Mouse (Mus musculus) splenic B cell, adult 2 months (primary cell): ENCODE results near the gene Gm17018.

Experiments used
- DNase-seq: peaks from one replicate; pipeline ENCODE4 v3.0.0-alpha.2; 2011; ENCODE audit warnings: low read depth, low spot score
- H3K27me3 ChIP-seq: 2 replicates; pipeline ENCODE4 v1.6.1; 2012; ENCODE audit warnings: mild to moderate bottlenecking, low read length, moderate library complexity, mixed read lengths; ENCODE audit not compliant: control insufficient read depth, poor library complexity, insufficient read depth, severe bottlenecking
- H3K36me3 ChIP-seq: 2 replicates; pipeline ENCODE4 v1.6.1; 2012; ENCODE audit warnings: mild to moderate bottlenecking, low read length, moderate library complexity, mixed read lengths; ENCODE audit not compliant: control insufficient read depth, poor library complexity, insufficient read depth, severe bottlenecking

Gm17018 gene

DNA sequence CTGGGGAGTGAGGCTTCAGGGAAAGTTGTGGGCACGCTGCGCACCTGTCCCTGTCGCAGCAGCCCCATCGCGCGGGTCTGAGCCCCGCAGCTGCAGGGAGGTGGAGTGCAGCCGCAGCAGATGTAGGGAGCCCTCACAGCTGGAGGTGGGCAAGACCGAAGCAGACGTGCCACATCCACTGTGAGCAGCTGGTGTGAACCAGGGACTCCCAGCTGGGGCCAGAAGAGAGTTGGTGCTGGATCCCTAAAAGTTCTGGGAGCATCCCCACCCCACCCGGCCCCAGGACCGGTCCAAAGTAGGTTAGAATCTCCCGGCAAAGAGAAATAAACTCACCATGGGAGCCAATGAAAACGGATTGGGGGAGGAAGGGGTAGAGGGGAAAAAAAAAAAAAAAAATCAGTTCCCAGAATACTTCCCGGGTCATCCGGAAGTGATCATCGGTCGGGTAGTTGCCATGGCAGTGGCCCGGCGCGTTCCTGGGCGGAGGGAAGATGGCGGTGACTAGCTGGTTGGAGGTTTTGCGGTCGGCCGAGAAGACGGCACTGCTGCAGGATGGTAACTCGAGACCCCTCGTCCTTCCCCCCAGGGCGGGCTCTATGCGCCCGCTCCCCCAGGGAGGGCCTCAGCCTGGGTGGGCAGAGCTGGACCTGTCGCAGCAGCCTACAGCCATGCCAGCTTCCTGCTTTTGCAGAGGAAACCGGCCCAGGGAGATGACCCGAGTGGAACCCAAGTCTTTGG is at the start of gene Gm17018, which contains the start of gene Poll:
Gene Gm17018, plus strand, starts transcription at position 463 of the 738 bp plus-strand sequence.
Gene Poll, minus strand, starts transcription at position 379 of the 738 bp plus-strand sequence.
- Histone ChIP-seq H3K27me3 (no peaks in the 10 kb centered on the region), H3K36me3 (no peaks in the 10 kb centered on the region; the same call in 1 of the 2 replicates)
- DNase-seq: peak; percentile 82

DNA sequence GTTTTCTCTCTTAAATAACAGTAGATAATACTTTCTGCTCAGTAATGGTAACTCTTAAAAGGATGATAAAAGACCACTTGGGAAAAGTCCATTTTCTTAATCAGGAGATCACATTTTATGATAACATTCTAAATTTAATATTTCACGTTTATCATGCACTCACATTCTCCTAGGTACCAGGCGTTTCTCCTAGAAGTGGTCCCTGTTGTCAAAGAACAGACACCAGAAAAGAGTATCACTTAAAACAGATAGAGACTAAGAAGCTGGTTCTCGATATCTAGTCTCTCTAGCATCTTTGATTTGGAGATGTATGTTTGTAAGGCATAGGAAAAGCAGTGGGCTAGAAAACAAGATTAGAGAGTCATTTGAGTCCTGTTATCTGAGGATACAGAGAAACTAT is 49.7 kb upstream of the Gm17018 start:
- DNase-seq: no peak

DNA sequence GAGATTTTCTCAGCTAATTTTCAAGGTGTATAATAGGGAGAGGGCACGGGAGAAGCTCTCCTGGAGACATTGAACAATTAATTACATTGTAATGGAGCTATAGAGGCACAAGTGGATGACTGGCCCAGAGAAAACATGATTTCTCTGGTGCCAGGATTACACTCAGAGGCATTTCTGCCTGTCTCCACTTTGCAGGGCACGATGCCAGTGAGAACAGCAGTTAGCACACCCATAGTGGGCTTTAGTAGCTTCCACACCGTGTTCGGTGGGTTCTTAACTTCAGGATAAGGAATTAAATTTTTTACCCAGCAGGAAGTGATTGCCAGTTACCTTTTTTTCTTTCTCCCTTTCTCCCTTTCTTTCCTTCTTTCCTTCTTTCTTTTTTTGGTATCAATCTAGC is 49.0 kb upstream of the Gm17018 start:
- no peak for DNase-seq
- Histone ChIP-seq H3K27me3 (no peaks in the 10 kb centered on the region), H3K36me3 (peaks cover 7% of the 10 kb centered on the region; the same call in 1 of the 2 replicates)

More for the DNA sequence above, 49.7 kb upstream of the Gm17018 start:
- no peaks in the 10 kb centered on the region for H3K27me3 ChIP-seq
- peaks cover 6% of the 10 kb centered on the region; the same call in 1 of the 2 replicates for H3K36me3 ChIP-seq

DNA sequence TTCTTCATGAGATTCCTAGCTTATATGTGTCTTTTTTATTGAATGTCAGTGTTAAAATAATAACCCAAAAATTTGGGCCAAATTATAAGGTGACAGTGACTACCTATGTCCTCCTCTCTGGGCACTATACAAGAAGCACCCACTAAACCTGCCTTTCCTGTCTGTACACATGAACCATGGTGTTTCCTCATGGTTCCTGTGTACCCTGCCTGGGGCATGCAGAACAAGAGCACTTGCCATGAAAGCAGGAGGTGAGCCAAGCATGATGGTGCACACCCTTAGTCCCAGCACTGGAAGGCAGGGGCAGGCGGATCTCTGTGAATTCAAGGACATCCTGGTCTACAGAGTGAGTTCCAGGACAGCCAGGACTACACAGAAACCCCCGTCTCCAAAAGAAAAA is 45.1 kb upstream of the Gm17018 start:
- no peak for DNase-seq
- peaks cover 17% of the 10 kb centered on the region for H3K36me3 ChIP-seq
- H3K27me3 ChIP-seq: no peaks in the 10 kb centered on the region

DNA sequence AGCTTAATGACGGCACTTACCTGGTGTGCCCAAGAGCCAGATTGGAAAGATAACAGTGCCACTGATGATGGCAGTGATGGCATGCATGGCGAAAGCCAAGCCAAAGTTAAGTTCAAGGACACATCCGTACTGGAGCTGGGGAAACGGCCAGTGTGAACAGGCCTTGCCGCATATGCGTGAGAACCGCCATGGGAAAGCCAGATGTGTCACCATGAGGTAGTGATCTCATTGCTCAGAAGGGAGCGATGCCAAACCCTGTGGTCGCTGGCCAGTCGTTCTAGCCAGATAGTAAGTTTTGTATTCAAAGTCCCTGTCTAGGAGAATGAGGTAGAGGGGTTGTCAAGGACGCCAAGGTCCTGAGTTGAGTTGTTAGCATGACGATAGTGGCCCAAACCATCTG is 44.2 kb upstream of the Gm17018 start:
- H3K36me3 ChIP-seq: peaks cover 17% of the 10 kb centered on the region
- DNase-seq: no peak
- no peaks in the 10 kb centered on the region for H3K27me3 ChIP-seq

DNA sequence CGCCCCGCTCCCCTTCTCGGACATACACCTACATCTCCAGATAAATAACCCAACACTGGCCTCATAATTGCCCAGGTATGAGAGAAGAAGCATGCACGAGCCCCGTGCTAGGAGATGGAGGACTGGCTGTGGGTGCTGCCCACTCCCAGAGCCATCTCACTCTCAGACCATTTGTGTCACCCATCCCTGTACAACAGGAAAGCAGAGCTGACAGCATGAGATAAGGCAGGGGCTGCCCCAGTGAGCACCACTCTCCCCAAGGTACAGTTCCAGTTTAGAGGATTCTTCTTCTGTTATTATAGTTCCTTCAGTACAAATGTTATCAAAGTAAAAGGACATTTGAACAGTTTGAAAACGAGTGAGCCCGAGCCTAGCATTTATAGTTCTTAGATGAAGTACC is 33.0 kb upstream of the Gm17018 start:
- DNase-seq: no peak
- Histone ChIP-seq H3K36me3 (no peaks in the 10 kb centered on the region; the same call in none of the 2 replicates), H3K27me3 (no peaks in the 10 kb centered on the region)

DNA sequence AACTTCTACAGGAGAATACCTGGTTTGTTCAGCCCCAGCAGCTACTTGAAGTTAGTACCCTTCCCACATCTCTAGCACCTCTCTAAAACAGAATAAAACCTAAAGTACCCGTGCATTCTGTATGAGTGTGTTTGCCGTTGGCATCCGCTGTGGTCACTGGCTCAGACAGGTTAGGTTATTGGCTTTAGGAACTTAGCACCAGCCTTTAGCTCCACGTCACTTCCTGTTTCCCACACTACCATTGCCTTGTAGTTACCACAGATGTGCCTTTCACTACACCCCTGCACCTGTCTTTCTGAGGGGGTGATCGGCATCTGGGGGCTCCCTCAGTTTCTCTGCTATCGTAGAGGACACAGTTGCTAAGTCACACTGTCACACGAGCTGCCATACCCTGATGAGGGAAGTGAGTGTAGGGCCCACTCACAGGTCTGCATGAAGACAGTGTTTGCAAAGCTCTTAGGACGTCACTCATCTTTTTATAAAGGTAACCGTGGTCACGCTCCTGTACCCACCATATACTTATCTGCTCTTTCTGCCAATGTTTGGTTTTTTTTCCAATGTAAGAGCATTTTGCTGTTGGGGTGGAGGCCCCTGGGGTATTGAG is 32.4 kb upstream of the Gm17018 start:
- Histone ChIP-seq H3K36me3 (no peaks in the 10 kb centered on the region; the same call in none of the 2 replicates), H3K27me3 (no peaks in the 10 kb centered on the region)
- DNase-seq: peak; percentile 80

DNA sequence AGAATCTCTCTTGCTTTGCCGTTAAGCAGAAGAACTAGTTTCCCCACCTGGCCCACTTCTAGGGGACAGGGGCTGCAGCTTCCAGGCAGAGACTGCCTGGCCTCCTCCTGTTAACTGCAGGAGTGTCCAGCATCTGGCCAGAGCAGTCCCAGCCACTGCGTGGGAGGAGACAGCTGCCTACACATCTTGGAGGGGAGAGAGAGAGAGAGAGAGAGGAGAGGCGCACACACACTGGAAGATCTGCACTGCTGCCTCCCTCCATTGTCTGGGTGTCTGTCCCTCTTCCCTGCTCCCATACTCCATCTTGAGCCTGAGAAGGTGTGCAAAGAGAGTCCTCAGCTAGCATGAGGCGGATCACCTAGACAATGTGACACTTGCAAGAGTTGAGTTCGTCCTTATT is 31.1 kb upstream of the Gm17018 start:
- DNase-seq: no peak

DNA sequence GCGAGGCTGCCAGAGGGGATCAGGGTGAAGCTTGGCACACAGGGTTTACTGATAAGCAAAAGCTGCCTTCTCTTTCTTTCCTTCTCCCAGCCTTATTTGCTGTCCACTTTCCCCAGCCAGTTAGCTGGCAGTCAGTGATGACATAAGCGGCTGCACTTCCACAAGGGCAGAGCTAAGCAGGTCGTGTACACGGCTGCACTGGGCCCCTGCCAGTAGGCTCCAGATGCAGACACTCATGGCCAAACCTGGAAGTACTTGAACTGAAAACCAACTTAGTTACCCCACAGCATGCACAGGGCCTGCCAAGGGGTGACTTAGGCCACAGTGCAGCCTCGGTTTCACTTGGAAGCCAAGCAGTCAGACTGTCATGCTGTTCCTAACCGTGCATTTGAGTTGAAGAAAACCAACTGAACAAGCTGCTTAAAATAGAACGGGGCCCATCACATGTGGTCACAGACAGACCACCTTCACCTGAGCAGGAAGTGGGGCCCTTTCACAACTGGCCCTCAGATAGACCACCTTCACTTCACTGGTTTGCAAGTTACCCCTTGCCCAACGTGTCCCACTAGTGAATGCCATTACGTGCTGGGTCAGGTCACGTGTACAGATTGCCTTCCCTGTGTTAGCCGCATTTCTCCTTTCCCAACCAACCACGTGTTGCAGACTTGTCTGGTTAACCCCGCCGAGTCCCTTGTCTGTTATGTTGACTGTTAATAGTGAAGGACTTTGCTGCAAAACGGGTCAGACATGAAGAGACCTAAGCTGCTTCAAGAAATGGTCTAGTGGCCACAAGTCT is 30.0 kb upstream of the Gm17018 start:
- no peaks in the 10 kb centered on the region for H3K36me3 ChIP-seq
- H3K27me3 ChIP-seq: no peaks in the 10 kb centered on the region
- peak; percentile 15 for DNase-seq

More for the DNA sequence above, 31.1 kb upstream of the Gm17018 start:
- H3K27me3 ChIP-seq: no peaks in the 10 kb centered on the region
- no peaks in the 10 kb centered on the region for H3K36me3 ChIP-seq

DNA sequence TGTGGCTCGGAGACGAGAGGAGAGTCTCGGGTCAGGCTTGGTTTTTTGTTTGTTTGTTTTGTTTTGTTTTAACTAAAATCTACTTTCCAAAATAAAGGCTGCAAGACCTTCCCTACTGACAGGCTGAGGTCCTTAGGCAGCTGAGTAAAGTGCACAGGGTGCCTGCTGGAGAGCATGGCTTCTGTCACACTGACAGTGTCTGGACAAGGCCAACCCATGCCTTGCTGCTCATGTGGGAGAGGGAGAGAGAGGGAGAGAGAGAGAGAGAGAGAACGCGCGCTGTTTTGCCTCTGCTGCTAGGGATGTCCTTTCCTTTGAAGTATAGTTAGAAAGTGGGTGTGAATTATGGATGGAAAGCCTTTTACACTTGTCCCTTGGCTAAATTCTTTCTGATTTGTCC is 28.9 kb upstream of the Gm17018 start:
- H3K27me3 ChIP-seq: no peaks in the 10 kb centered on the region
- no peaks in the 10 kb centered on the region for H3K36me3 ChIP-seq
- no peak for DNase-seq

DNA sequence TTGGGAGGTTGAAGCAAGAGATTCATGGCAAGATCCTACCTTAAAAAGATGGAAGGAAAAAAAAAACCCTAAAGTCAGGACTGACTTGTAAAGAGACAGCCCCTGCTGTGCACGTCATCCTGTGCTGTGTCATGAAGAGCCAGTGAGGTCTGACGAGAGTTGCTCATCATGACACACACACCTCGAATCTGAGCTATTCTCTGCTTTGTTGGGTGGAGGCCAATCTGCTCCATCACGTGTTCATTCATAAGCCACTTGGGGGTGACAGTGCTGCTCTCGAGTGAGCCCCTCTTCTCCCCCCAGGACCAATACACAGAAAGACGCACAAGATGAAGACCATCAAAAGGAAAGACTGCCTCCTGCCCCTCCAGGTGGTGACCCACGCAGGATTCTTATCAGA is 26.8 kb upstream of the Gm17018 start:
- Histone ChIP-seq H3K27me3 (no peaks in the 10 kb centered on the region), H3K36me3 (no peaks in the 10 kb centered on the region)
- DNase-seq: no peak

DNA sequence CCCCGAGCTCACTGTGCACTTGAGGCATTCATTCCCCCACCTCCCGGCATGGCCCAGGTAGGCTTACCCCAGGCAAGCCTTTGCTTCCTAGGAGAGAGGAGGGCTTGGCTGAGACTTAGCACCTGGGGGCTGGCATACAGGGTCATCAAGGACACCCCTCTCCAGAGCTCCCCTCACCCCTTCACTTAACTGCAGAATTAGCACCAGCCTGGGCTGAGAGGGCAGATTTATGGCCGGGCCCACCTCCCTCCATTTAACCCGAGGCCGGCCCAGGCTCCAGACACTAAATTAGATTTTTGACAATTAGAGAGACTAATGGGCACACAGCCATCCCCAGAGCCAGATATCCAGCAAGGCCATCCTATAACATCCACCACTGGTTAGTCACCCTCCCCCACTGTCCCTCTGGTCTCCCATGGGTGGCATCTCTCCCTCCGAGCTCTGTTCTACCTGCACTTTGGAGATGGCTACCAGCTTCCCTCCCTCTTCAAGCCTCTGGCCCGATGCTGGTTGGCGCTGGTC is 25.1 kb upstream of the Gm17018 start:
- Histone ChIP-seq H3K36me3 (no peaks in the 10 kb centered on the region), H3K27me3 (no peaks in the 10 kb centered on the region)
- no peak for DNase-seq

DNA sequence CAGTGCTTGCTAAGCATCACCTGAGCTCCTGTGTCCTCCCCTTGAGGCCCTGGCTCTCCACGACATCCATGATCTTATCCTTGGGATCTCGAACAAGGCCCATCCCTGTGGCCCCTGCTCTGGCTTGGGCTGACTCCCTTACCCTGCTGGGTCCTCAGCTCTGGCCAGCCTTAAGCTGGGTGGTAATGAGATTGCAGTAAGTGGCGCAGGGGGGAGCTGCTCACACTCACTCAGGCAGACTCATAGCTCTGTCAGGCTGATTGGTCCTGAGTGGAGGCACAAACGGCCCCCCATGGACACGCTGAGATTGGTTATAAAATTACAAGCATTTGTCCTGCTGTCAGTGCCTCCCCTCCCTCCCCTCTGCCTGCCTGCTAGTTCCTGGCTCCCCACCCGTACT is 24.5 kb upstream of the Gm17018 start:
- no peak for DNase-seq
- H3K36me3 ChIP-seq: no peaks in the 10 kb centered on the region
- H3K27me3 ChIP-seq: no peaks in the 10 kb centered on the region

DNA sequence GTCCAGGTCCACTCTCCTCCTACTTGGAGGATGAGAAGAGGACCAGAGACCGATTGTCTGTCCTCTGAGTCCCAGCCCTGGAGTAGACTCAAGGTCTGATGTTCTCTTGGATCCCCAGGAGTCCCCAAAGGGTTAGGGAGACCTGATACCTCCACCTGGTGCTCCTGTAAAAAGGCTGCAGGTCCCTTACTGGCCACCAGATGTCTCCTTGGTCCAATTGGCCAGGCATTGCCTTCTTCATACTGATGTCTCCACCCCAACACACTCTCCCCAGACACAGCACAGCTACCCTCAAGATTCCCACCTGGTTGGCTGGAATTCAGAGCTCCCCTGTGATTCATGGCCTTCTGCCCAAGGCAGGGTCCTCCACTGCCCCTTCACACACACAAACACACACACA is 22.9 kb upstream of the Gm17018 start:
- Histone ChIP-seq H3K36me3 (no peaks in the 10 kb centered on the region), H3K27me3 (no peaks in the 10 kb centered on the region)
- DNase-seq: peak; percentile 77
